Mouse (Mus musculus) adrenal gland, postnatal 14 days (tissue): Measurements from ENCODE around the gene Mrpl47. TPM values are rescaled to one million over a fixed set of nuclear protein-coding genes. Genes with fewer than 3 reads are reported as not detected.
"Not testable (repeated sequence)": the region's sequence is repeated elsewhere in the genome, so short reads cannot be mapped to it uniquely, and the experiment has no call there.

Source experiments
- DNase-seq: peaks from one replicate; pipeline ENCODE4 v3.0.0; 2021; ENCODE audit warnings: mixed read lengths
- long read RNA-seq, 2 experiments: library from polyadenylated mRNA; stranded (forward); transcript quantifications; one replicate each; pipeline ENCODE4 v2.0.0; 2021
- total RNA-seq: library from RNA; stranded (reverse); gene quantifications from 2 replicates; pipeline ENCODE4 v1.2.3, GENCODE M21; 2021

The Mrpl47 gene
- 38.0 and 45.0 TPM in 2 replicates for total RNA-seq
- long read RNA-seq, experiment 1, transcript Mrpl47-201 (7 exons, 3,364 nt), result major isoform, 32 of 34 reads
- long read RNA-seq, experiment 1, partial matches to known transcripts, result 1 of 34 reads
- long read RNA-seq, experiment 1, other reads (novel, unspliced or antisense), result 1 of 34 reads
- long read RNA-seq, experiment 2, transcript Mrpl47-201 (7 exons, 3,364 nt), result major isoform, 20 of 23 reads
- long read RNA-seq, experiment 2, partial matches to known transcripts, result 2 of 23 reads
- long read RNA-seq, experiment 2, other reads (novel, unspliced or antisense), result 1 of 23 reads

- no peak for DNase-seq
These were observed at the start of gene Mrpl47 for GRCm38 (mm10) chr3:32737172-32737655. Gene Mrpl47 (minus strand): TSS chr3:32737605.

- DNase-seq, result no peak
These were observed 33.4 kb upstream of the Mrpl47 start for GRCm38 (mm10) chr3:32770781-32771180.

DNA sequence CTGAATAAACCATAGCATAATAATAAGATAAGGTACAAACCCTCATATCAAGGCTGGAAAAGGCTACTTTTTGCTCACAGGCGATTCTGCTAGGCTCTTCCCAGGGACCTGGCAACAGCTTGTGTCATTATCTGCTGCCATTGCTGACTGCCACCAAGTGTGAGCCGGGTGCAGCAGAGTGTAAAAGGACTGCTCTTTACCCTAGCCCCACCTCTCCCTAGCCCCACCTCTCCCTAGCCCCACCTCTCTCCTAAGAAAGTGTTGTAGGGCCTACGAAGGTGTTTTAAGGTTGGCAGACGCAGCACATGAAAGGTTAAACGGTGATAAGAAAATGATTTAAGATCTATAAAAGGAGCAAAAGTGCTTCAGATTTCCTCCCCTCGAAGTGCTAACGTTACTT is 26.5 kb upstream of the Mrpl47 start:
- no peak for DNase-seq

DNA sequence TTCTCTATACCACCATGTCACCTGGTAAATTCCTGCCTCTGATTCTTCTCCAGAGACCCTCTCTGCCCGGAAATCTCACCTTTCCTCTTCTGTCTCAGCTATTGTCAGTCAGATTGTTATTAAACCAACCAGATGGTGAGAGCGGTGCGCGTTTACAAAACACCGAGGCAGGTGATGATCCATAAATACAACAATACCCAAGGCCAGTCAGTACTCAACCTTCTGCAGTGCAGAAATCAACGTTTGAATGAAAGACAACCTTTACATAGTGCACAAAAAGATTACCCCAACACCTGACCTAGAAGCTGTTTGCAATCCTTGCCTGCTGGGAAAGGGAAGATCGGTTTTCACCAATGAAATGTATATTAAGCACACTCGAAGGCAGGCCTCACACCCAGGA is 25.6 kb upstream of the Mrpl47 start:
- no peak for DNase-seq

DNA sequence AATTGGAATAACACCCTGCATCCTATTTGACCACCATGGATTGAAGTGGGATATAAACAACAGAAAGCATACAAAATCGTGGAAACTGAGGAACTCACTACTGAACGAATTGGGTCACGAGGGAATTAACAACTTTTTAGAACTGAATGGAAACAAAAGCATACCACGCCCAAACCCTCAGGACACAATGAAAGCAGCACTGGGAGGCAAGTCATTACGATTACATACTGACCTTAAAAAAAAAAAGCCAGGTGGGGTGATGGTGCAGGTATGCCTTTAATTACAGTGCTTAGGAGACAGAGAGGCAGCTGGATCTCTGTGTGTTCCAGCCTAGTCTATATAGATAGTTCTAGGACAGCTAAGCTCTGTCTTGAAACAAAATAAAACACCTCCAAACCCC is 21.8 kb upstream of the Mrpl47 start:
- no peak for DNase-seq

GRCm38 (mm10) chr3:32754384-32754915 is 17.0 kb upstream of the Mrpl47 start:
- DNase-seq, result no peak

GRCm38 (mm10) chr3:32749820-32750579 is 12.6 kb upstream of the Mrpl47 start:
- DNase-seq, result no peak

- no peak for DNase-seq
These were observed 11.0 kb upstream of the Mrpl47 start for GRCm38 (mm10) chr3:32748384-32748783.

DNA sequence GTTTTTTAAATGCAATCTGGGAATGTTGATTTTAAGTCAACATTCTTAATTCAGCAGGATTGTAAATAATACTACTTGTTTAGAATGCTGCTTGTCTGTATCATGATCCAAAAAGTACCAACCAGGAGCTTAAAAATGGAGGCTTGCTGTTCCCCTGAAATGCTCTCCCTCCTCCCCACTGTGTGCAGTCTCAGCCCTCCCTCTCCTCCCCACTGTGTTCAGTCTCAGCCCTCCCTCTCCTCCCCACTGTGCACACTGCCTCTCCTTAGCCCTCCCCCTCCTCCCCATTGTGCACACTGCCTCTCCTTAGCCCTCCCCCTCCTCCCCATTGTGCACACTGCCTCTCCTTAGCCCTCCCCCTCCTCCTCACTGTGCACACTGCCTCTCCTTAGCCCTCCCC is 8.0 kb upstream of the Mrpl47 start:
- not testable (repeated sequence) for DNase-seq

DNA sequence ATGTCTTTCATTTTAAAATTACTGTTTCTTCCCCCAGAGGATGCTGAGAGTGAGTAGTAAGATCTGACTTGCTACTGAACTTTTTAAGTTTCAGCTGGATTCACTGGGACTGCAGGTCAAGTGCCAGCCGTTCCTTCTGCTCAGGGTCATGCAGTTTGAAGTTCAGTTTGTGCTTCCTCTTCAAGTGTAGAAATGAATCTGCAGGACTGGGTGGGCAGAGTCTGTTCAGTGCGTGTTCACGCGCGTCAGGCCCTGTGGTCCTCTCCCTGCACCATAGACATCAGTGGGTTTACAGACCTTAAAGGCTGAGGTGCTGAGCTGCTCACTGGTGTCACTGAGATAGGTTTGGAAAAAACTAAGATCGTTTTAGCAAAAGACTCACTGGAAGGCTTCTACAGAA is 7.6 kb upstream of the Mrpl47 start:
- no peak for DNase-seq

DNA sequence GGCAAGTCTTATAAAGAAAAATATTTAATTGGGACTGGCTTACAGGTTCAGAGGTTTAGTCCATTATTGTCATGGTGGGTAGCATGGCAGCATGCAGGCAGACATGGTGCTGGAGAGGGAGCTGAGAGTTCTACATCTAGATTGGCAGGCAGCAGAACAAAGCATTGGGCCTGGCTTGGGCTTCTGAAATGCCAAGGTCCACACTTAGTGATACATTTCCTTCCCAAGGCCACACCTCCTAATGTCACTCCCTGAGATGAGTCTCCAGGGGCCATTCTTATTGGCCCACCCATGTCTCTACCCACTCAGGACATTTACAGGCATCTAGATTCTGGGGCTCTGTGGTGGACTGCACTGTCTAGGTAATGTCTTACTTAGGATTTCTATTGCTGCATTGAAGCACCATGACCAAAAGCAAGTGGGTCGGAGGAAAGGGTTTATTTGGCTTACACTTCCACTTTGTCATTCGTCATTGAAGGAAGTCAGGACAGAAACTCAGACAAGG is 4.9 kb upstream of the Mrpl47 start:
- DNase-seq, result peak; percentile 54

DNA sequence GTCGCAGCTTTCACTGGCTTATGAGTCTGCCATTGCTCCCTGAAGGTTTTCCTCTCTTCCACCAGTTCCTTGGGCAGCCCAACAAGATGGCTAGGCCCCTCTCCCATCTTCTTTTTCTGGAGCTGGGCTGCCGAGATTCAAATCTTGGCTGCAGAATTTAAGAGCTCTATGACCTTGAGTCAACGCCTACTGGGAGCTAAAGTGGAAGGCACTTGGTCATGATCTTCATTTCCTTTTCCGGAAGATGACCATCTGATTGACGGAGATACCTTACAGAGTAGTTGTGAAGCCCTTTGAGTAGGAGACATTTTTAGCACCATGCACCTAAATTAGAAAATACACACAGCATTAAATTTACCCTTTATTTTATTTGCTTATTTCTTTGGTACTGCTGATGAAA is 1.1 kb upstream of the Mrpl47 start:
- DNase-seq, result no peak

DNA sequence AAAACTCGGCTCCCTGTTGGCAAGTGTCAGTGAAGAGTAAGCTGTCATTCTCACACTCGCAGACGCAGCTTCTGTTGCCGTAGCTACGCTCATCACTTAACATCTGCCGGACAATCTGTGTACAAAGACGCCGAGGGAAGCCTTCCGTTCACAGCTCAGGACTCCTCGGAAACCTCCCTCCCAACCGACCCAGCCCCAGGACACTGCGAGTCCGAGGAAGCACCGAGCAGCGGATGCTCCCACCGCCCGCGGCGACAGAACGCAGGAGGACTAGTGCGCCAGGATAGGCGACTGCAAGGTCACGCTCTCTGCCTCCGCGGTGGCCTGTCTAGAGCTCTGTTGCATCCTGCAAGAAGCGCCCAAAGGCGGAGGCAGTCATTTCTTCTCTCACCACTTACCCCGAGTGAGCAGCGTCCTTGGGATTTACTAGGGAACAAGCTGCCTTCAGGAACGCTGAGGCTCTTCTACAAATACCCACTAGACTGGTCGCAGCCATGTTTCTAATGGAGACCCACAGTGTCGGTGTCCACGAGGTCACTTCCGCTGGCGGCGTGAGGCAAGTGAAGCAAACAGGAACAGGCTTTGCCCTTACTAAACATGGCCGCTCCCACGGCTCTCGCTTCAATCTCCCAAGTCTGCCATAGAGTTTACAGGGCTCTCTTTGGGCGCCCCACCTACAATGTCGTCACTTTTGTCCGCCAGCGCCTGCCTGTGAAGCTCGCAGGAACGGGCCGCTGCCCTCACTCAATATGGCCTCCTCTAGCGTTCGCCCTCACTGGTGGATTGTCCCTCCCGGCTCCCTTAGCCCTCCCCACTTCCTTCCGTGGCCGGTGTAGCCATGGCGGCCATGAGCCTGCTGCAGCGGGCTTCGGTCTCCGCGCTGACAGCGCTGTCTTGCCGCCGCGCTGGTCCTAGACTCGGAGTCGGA is 897 bp downstream of the Mrpl47 start, which contains the start of gene Ndufb5:
Gene Ndufb5 (plus strand): TSS at position 747 of the 928 bp plus-strand sequence.
- DNase-seq, result peak; percentile 98

DNA sequence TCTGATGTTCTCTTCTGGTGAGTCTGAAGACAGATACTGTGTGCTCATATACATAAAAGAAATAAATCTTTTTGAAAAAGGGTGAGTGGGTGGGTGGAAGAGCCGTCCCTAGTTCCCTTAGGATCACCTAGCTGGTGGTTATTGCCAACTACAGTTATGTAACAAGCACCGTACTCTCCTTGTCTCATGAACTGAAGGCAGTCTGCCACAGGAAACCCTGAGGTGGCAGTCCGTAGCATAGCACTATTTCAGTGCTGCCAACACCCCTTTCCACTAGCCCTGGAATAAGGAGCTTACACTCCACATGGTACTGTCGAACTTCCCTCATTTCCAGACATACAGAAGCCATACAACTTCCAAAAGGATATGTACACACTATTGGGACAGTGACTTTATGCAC is 9.5 kb downstream of the Mrpl47 start:
- no peak for DNase-seq

- DNase-seq, result no peak
These were observed 11.5 kb downstream of the Mrpl47 start for GRCm38 (mm10) chr3:32725951-32726350.

GRCm38 (mm10) chr3:32724191-32724590 is 13.2 kb downstream of the Mrpl47 start:
- DNase-seq, result no peak

GRCm38 (mm10) chr3:32718271-32718670 is 19.1 kb downstream of the Mrpl47 start:
- DNase-seq, result peak; percentile 31

- not testable (repeated sequence) for DNase-seq
These were observed 20.0 kb downstream of the Mrpl47 start for GRCm38 (mm10) chr3:32717403-32717802.

DNA sequence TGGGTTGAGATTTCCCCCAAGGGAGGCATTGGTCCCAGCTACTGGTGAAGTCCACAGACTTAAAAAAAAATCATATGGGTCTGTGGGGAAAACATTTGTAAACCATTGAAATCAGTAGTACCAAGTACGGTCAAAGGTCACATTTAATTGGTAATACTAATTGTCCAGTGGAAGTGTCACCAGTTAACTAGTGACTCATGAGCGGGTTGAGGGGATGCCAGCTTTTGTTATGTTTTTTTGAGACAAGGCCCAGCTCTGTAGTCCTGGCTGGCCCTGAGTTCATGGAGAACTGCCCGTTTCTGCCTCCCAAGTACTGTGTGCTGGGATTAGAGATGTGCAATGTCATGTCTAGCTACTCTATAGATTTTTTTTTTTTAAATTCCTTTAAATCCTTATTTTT is 23.7 kb downstream of the Mrpl47 start:
- no peak for DNase-seq

- no peak for DNase-seq
These were observed 28.0 kb downstream of the Mrpl47 start for GRCm38 (mm10) chr3:32709388-32709787.

DNA sequence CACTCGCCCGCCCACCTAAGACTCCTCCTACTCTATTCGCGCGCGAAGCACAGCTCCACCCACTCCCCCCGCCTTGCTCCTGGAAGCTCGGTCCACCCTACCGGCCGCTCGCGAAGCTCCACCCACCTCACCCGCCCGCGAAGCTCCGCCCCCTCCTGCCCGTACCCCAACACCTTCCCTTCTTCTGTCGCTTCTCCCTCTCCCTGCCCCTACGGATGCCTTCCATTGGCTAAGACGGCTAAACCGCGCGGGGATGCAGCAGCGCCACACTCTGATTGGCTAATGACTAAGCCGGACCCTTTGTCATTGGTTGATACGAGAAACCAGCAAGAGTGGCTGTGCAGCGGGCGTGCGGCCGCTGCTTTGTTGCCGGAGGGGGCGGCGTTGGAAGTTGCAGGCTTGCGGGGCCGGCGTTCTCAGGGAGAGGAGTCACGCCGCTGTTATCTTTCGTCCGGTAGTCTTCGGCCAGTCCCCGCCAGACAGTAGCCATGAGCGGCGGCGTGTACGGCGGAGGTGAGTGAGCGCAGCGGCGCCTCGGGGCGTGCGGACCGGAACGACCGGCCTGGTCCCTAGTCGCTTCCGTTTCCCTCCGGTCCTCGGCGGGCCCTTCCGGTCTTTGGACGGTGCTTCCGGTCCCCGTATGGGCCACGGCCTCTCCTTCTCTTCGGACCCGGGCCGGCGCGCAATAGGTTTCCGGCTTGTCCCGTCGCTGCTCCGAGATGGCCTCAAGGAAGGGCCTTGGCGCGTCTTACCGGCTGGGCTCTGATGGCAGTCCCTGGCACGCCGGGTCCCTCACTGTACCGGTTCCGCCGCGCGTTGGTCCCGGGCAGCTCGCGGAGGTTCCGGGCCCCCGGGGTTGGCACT is 28.8 kb downstream of the Mrpl47 start:
- DNase-seq, result peak; percentile 100
